Mouse (Mus musculus): Measurements from ENCODE around the gene Elmo1. TPM values are rescaled to one million over a fixed set of nuclear protein-coding genes. Genes with fewer than 3 reads are reported as not detected.

The Elmo1 gene
- total and polyA plus RNA-seq, 2 experiments, result 1.2 to 6.7 TPM

GRCm38 (mm10) chr13:20406470-20407213 lies 316.2 kb downstream of the Elmo1 start:
- H3K27ac ChIP-seq (replicated peaks; ENCODE audit: insufficient read depth, low read depth, low read length), result no peak overlapping the region
- no peak overlapping the region for H3K9ac ChIP-seq (ENCODE audit: low read depth, low read length)
- peak; percentile 38 for DNase-seq (ENCODE audit: extremely low read depth, low read depth, low spot score)
- no peak overlapping the region for H3K4me3 ChIP-seq (ENCODE audit: insufficient read depth, low read depth, low read length)
- H3K4me1 ChIP-seq (ENCODE audit: control insufficient read depth, insufficient read depth, low read length), result peaks cover 7% of the 10 kb centered on the region
- no peaks in the 10 kb centered on the region for H3K27me3 ChIP-seq (ENCODE audit: control insufficient read depth, insufficient read depth, low read length)
- TF ChIP-seq CTCF (IDR thresholded peaks at IDR 0.05; ENCODE audit: low read depth, low read length) (no peak), POLR2A (IDR thresholded peaks at IDR 0.05; ENCODE audit: extremely low read depth, insufficient read depth, low read length) (no peak)
- 78% methylated on average over 11 of the region's 11 CpGs for WGBS
- H3K79me2 ChIP-seq (ENCODE audit: control insufficient read depth, insufficient read depth, low read length), result no peaks in the 10 kb centered on the region
- H3K36me3 ChIP-seq (ENCODE audit: control insufficient read depth, insufficient read depth, low read length), result no peaks in the 10 kb centered on the region

- Histone ChIP-seq H3K27me3 (ENCODE audit: control insufficient read depth, insufficient read depth, low read length) (no peaks in the 10 kb centered on the region), H3K36me3 (ENCODE audit: control insufficient read depth, insufficient read depth, low read length) (no peaks in the 10 kb centered on the region), H3K79me2 (ENCODE audit: control insufficient read depth, insufficient read depth, low read length) (no peaks in the 10 kb centered on the region), H3K27ac (replicated peaks; ENCODE audit: insufficient read depth, low read depth, low read length) (no peak overlapping the region), H3K4me1 (ENCODE audit: control insufficient read depth, insufficient read depth, low read length) (peaks cover 7% of the 10 kb centered on the region), H3K9ac (ENCODE audit: low read depth, low read length) (no peak overlapping the region), H3K4me3 (ENCODE audit: insufficient read depth, low read depth, low read length) (no peak overlapping the region)
- no peak for TF ChIP-seq POLR2A (IDR thresholded peaks at IDR 0.05; ENCODE audit: extremely low read depth, insufficient read depth, low read length)
- no peak for TF ChIP-seq CTCF (IDR thresholded peaks at IDR 0.05; ENCODE audit: low read depth, low read length)
- no peak for DNase-seq (ENCODE audit: extremely low read depth, low read depth, low spot score)
- 90% methylated on average over 9 of the region's 9 CpGs for WGBS
These were observed 320.1 kb downstream of the Elmo1 start for GRCm38 (mm10) chr13:20410306-20411101.

DNA sequence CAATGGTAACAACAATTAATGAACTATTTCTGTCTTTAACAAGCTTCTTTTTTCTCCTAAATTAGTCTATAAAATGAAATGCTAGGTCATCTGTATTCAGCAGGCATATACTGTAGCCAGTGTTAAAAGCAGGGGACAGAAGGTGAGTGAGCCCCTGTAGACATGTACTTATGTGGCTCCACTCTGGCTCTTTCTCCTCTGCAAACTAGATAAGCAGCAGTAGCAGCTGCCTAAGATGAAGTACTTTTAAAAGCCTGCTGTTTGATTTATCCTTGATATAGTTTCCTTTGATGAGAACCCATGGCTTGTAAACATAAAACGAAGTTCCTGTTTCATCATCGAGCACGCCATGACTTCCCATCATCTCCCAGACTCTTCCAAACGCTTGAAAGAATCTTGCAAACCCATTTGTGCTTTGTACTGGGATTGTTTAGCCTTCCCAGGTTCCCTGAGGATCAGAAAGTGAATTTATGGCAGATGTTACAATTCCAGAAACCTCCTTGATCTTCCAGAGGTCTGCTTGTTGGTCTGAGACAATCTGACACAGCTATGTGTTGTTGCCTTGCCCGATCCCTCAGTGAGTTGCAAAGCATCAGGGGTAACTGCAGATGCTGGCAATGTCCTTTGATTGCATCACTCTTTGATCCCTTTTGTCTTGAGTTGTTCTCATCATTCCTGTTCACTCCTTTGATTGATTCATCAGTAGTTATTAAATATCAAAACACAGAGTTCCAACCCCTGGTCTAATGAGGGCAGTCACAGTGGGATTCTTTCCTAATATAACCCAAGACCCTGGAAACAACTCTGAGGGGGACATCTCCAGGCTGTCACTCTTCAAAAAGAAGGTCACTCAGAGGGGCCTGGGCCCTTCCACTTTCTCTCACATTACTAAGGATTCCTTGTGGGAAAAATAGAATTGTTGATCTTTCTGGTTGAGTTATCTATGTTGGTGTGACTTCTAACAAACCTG lies 326.6 kb downstream of the Elmo1 start:
- H3K27ac ChIP-seq (replicated peaks; ENCODE audit: insufficient read depth, low read depth, low read length), result no peak overlapping the region
- no peaks in the 10 kb centered on the region for H3K27me3 ChIP-seq (ENCODE audit: control insufficient read depth, insufficient read depth, low read length)
- no peak for DNase-seq (ENCODE audit: extremely low read depth, low read depth, low spot score)
- H3K4me3 ChIP-seq (ENCODE audit: insufficient read depth, low read depth, low read length), result no peak overlapping the region
- TF ChIP-seq CTCF (IDR thresholded peaks at IDR 0.05; ENCODE audit: low read depth, low read length), result no peak
- TF ChIP-seq POLR2A (IDR thresholded peaks at IDR 0.05; ENCODE audit: extremely low read depth, insufficient read depth, low read length), result no peak
- H3K36me3 ChIP-seq (ENCODE audit: control insufficient read depth, insufficient read depth, low read length), result no peaks in the 10 kb centered on the region
- no peak overlapping the region for H3K9ac ChIP-seq (ENCODE audit: low read depth, low read length)
- no peaks in the 10 kb centered on the region for H3K4me1 ChIP-seq (ENCODE audit: control insufficient read depth, insufficient read depth, low read length)
- H3K79me2 ChIP-seq (ENCODE audit: control insufficient read depth, insufficient read depth, low read length), result no peaks in the 10 kb centered on the region
- WGBS, result 78% methylated on average over 5 of the region's 5 CpGs

- Histone ChIP-seq H3K9ac (ENCODE audit: low read depth, low read length) (no peak overlapping the region), H3K27me3 (ENCODE audit: control insufficient read depth, insufficient read depth, low read length) (no peaks in the 10 kb centered on the region), H3K4me1 (ENCODE audit: control insufficient read depth, insufficient read depth, low read length) (no peaks in the 10 kb centered on the region), H3K4me3 (ENCODE audit: insufficient read depth, low read depth, low read length) (no peak overlapping the region), H3K36me3 (ENCODE audit: control insufficient read depth, insufficient read depth, low read length) (no peaks in the 10 kb centered on the region), H3K79me2 (ENCODE audit: control insufficient read depth, insufficient read depth, low read length) (no peaks in the 10 kb centered on the region), H3K27ac (replicated peaks; ENCODE audit: insufficient read depth, low read depth, low read length) (no peak overlapping the region)
- WGBS, result 91% methylated on average over 6 of the region's 6 CpGs
- no peak for DNase-seq (ENCODE audit: extremely low read depth, low read depth, low spot score)
- no peak for TF ChIP-seq POLR2A (IDR thresholded peaks at IDR 0.05; ENCODE audit: extremely low read depth, insufficient read depth, low read length)
- no peak for TF ChIP-seq CTCF (IDR thresholded peaks at IDR 0.05; ENCODE audit: low read depth, low read length)
These were observed 340.6 kb downstream of the Elmo1 start for GRCm38 (mm10) chr13:20430998-20431397.

- H3K9ac ChIP-seq (ENCODE audit: low read depth, low read length), result no peak overlapping the region
- H3K27me3 ChIP-seq (ENCODE audit: control insufficient read depth, insufficient read depth, low read length), result no peaks in the 10 kb centered on the region
- no peaks in the 10 kb centered on the region for H3K36me3 ChIP-seq (ENCODE audit: control insufficient read depth, insufficient read depth, low read length)
- H3K4me1 ChIP-seq (ENCODE audit: control insufficient read depth, insufficient read depth, low read length), result no peaks in the 10 kb centered on the region
- DNase-seq (ENCODE audit: extremely low read depth, low read depth, low spot score), result no peak
- H3K4me3 ChIP-seq (ENCODE audit: insufficient read depth, low read depth, low read length), result no peak overlapping the region
- no peak for TF ChIP-seq POLR2A (IDR thresholded peaks at IDR 0.05; ENCODE audit: extremely low read depth, insufficient read depth, low read length)
- TF ChIP-seq CTCF (IDR thresholded peaks at IDR 0.05; ENCODE audit: low read depth, low read length), result no peak
- WGBS, result 50% methylated on average over 4 of the region's 4 CpGs
- H3K79me2 ChIP-seq (ENCODE audit: control insufficient read depth, insufficient read depth, low read length), result no peaks in the 10 kb centered on the region
- H3K27ac ChIP-seq (replicated peaks; ENCODE audit: insufficient read depth, low read depth, low read length), result no peak overlapping the region
These were observed 342.9 kb downstream of the Elmo1 start for GRCm38 (mm10) chr13:20433221-20433858.

Measured in liver, adult 2 months (tissue).